Mouse (Mus musculus) v-Abl transformed pro-B cells (cell line): Measurements from ENCODE around the gene Gdpd3.

Source experiments
- in situ Hi-C, 2 experiments: fragments of 400-800 bp; cut with MboI; formaldehyde crosslinking; loops; one replicate each; pipeline ENCODE4 v1.15.1; 2025; ENCODE audit not compliant: unreplicated experiment in 2 of 2

Gdpd3 gene

DNA sequence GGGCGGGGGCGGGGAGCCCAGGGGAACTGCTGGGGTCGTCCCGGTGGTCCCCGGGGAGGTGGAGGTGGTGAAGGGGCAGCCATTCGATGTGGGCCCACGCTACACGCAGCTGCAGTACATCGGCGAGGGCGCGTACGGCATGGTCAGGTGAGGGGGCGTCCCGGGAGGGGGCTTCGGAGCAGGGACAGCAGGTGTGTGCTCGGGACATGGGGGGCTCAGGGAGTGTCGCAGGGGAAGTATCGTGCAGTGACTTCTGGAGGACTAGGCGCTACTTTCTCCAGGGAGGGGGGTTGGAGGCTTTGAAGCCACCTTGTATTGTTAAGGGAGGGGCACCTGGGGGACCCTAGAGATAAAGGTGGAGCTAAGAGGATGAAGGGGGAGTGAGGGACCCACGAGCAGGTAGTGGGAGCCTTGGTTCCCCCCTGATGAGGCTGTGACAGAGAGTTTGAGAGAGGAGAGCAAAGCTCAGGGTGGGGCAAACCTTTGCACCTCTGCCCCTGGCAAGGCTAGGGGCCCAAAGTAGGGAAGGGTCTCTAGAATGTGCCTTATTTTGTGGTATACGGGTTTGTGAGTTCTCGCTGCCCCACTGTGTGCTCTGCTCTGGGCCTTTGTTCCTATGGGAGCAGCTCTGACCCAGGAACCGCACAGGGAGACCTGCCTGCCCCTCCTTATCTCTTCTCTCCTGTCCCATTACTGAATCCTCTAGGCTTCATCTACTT lies 6.3 kb upstream of the Gdpd3 start:
- in situ Hi-C loops = loop anchor here in 1 of 2 experiments (5.0 kb wide), 1 partner anchor 58 kb away; no protein-coding TSS in a partner anchor

DNA sequence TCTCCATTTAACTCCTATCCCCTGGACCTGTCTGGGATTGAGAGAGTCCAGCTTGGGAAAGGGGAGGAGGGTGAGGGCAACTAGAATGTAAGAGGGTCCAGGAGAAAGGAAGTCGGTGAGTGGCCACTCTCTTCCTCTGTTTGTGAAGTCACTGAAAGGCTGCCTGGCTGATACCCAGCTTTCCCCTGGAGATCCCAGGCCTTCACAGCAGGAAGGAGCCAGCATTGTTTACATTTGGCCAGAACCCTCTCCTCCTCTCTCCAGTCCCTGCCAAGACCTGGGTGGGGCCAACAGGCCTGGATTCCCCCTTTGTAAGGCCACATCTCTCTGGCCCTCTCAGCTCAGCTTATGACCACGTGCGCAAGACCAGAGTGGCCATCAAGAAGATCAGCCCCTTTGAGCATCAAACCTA lies 5.7 kb upstream of the Gdpd3 start:
- in situ Hi-C loops = loop anchor here in 1 of 2 experiments (5.0 kb wide), 1 partner anchor 58 kb away; no protein-coding TSS in a partner anchor

DNA sequence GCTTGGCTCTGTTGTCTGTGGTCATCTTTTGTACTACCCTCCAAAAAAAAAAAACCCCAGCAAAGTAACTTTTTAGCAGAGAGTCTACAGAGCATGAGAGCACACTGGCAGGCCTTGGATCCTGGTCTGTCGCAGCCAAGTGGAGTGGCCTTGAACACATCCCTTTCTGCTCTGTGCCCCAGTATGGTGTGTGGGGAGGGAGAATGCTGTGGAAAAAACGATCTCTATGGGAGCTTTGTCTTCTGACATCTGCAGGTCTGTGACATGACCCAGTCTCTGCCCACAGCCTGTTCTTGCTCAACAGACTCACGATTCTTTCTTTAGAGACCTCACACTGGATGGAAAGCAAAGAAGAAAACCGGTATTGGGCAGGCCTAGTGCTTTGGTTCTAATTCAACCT lies 5.2 kb upstream of the Gdpd3 start:
- in situ Hi-C loops = loop anchor here in 1 of 2 experiments (5.0 kb wide), 1 partner anchor 59 kb away; no protein-coding TSS in a partner anchor

DNA sequence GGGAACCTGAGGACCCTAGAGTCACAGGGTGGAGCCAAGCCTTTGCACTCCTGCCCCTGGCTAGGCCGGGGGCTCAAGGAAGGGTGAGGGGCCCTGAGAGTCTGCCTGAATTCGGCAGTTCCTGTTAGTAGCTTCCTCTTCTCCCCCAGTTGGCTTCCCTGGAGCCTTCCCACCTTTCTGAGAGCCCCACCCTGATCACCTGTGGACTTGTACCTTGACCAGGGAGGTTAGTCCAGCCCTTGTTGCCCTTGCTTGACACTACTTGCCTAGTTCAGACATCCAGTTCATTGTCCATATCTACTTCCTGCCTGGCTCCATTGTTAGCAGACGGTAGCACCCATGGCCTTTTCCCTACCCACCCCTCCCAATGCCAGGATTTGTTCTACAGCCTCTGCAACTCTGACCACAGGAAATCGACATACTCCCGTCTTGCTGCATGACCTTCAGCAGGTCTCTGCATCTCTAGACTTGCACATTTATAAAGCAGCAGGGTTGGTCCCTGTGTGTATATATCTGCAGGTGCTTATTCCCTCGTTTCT lies 4.5 kb upstream of the Gdpd3 start:
- in situ Hi-C loops = loop anchor here in 1 of 2 experiments (5.0 kb wide), 1 partner anchor 59 kb away; no protein-coding TSS in a partner anchor

DNA sequence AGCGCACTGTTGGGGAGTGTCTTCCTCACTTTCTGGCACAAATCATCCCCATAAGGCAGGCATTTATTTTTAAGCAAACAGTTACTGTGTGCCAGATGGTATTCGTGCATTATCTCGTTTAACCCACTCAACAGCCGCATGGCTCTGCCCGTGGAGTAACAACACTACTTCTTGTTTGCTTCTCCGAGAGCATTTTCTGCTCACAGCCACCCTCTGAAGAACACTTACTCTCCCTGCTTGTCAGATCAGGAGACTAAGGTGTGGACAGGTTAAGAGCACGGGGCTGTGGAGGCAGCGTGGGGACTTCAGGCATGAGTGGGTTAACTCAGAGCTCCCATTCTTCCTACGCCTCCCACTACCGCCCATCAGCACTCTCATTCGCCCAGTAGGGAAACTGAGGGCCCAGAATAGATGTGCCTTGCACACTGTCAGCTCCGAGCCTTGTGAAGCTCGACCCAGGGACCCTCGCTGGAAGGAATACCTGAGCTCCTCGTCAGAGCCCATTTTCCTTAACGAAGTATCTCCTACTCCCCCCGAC lies 3.6 kb upstream of the Gdpd3 start:
- in situ Hi-C loops = loop anchor here in 1 of 2 experiments (5.0 kb wide), 1 partner anchor 60 kb away; no protein-coding TSS in a partner anchor

DNA sequence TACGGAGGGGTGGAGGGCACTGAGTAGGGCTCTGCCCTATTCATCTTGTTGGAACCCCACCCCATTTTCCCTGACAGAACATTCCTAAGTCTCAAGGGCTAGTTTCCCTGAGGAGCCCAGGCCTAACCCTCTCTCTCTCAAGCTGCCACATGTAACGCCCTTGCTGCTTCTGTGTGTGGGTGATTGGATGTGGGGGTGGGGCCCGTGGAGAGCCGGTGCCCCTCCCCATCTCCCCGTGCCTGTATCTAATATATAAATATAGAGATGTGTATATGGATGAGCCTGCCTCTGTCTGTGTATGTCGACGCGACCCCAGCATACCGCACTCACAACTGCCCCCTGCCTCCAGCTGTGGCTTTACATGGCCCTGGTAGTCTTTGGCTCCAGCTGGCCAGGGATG lies 594 bp upstream of the Gdpd3 start:
- in situ Hi-C loops = no loop called here

DNA sequence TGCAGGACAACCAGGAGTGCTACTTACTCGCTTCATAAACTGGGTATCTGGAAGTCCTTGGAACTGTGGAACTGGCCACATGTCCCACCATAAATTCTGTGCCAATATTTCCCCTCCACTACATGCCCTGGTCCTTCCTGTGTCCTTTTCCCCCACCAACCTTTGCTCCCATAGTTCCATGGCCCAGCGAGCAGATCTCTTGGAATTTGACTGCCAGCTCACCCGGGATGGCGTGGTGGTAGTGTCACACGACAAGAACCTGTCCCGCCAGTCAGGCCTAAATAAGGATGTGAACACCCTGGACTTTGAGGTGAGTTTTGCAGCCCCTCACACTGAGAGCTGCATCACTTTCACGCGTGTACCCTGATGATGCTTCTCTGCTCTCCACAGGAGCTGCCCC lies 867 bp downstream of the Gdpd3 start:
- in situ Hi-C loops = no loop called here

DNA sequence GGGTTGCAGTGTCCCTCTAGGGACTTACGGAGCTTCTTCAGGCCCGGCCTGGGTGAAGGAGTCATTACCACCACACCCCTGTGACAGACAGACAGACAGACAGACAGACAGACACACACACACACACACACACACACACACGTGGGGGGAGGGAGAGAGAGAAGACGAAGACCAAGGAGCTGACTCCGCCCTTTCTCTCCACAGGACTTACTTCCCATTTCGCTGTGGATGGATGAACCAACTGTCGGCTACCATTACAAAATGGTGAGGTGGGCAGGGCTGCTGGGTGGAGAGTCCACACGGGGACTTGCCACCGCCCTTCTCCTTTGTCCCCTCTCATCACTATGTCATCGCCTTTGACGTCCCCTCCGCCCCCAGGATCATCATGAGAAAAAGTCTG lies 4.7 kb downstream of the Gdpd3 start:
- in situ Hi-C loops = no loop called here

DNA sequence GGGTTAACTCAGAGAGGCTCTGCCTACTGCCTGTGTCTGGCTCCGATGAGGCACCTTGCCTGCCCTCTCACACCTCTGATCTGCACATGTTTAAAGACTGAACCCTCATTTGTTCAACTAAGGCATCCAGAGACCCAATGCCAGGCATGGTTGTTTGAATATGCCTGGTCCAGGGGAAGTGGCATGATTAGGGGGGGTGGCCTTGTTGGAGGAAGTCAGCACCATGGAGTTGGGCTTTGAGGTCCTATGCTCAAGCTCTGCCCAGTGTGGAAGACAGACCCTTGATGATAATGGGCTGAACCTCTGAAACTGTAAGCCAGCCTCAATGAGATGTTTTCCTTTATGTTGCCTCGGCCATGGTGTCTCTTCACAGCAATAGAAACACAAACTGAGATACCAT lies 7.2 kb downstream of the Gdpd3 start:
- in situ Hi-C loops = no loop called here

DNA sequence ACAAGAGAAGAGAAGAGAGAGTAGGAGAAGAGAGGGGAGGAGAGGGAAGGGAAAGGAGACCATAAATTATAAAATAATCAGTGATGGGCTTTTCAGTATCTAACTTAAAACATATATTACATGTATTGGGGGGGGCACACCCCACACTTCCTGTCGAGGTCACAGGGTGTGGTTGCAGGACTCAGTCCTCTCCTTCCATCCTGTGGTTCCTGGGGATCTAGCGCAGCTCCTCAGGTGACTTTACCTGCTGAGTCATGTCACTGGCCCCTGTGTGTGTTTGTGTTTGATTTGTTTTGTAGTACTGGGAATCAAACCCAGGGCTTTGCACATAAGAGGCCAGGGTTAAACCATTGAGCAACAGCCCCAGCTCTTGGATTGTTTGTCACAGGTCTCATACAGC lies 8.3 kb downstream of the Gdpd3 start:
- in situ Hi-C loops = no loop called here

DNA sequence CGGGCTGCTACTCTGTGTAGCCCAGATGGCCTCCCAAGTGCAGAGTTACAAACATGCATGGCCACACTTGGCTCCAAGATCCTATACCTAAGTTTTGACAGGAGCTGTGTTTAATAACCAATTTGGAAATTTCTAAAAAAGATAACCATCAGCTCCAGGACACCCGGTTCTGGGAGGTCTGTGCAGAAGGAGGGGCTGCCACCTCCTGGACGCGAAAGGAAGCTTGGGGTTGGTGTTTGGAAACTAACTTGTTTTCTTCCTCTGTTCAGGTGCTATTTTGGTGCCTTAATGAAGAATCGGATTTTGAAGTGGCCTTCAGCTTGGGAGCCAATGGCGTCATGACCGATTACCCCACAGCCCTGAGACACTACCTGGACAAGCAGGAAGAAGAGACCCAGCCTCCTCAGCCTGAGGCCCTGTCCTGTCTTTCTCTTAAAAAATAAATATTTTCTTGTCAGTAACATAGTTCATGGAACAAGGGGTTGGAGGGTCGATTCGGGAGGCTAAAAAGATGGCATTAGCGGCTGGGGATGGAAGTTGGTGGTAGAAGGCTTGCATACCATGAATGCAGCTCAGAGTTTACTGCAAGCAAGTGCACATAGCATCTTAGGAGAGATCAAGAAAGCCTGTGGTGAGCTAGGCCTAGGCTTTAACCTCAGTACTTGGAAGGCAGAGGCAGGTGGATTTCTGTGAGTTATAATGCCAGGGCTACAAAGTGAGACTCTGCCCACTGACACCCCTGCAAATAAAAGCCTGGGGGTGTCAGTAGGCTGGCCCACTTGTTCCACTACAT lies 9.2 kb downstream of the Gdpd3 start:
- in situ Hi-C loops = loop anchor here in 1 of 2 experiments (5.0 kb wide), 1 partner anchor 73 kb away; no protein-coding TSS in a partner anchor

DNA sequence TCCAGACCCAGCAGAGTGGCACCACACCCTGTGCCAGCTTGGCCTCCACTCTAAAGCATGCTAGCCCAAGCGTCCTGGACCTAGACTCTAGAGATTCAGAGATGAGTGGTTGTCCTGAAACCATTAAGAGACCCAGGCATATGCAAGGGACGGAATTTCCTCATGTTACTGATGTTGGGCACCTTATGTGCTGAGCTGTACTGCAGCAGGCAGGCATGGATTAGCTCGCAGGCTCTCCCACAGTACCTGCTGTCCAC lies 9.8 kb downstream of the Gdpd3 start:
- in situ Hi-C loops = loop anchor here in 1 of 2 experiments (5.0 kb wide), 1 partner anchor 74 kb away; no protein-coding TSS in a partner anchor

DNA sequence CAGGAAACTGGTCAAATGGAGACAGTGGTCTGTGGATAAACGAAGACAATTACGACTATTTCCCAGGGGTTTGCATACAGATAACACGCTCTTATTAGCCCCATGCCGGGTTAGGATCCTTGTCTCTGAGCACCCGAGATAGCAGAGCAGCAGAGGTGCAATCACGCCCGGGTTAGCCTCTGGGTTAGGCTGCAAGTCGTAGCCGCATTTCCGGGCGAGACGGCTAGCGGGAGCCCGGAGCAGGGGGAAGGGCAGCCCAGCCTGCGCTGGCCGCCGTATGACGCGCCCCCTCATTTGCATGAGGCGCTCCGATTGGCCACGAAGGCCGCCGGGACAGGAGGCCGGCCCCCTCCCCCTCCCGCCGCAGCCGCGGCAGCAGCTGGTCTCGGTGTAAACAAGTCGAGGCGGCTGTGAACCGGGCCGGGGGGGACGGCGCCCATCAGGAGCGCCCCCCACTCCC lies 10.5 kb downstream of the Gdpd3 start, which contains the start of gene Ypel3:
TSS of gene Ypel3 (plus strand) at position 358 of the 460 bp plus-strand sequence.
- in situ Hi-C loops = loop anchor here in 1 of 2 experiments (5.0 kb wide), 1 partner anchor 74 kb away; no protein-coding TSS in a partner anchor

DNA sequence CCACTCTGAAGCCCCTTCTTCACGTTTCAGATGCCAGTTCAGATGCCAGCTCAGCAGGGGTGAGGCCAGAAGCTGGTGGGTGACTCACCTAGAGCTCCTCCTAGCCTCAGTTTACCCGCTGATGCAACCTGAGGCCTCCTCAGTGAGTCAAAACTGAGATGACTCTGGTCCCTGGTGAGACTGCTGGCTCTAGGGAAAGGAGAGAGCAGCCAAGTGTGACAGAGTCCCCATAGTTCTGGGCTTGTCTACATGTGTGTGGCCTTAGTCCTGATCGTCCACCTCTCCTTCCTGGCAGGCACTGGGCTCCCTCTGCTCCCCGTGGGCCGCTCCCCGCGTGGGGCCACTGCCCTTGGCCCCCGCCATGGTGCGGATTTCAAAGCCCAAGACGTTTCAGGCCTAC lies 11.3 kb downstream of the Gdpd3 start:
- in situ Hi-C loops = loop anchor here in 1 of 2 experiments (5.0 kb wide), 1 partner anchor 75 kb away; no protein-coding TSS in a partner anchor

DNA sequence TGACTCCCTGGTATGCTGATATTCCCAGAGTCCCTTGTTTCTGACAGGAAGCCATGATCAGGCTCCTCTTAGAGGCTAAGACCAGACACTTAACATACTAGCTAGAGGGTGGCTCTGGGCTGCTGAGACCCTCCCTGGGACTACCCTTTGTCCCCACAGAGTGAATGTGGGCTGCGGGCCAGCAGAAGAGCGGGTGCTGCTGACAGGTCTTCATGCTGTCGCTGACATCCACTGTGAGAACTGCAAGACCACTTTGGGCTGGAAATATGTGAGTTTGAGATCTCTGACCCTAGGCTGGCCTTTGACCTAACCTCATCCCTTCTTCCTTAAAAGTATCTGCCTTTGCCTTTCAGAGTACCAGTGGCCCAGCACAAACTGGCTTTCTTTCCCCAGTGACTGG lies 12.0 kb downstream of the Gdpd3 start:
- in situ Hi-C loops = loop anchor here in 1 of 2 experiments (5.0 kb wide), 1 partner anchor 76 kb away; no protein-coding TSS in a partner anchor

DNA sequence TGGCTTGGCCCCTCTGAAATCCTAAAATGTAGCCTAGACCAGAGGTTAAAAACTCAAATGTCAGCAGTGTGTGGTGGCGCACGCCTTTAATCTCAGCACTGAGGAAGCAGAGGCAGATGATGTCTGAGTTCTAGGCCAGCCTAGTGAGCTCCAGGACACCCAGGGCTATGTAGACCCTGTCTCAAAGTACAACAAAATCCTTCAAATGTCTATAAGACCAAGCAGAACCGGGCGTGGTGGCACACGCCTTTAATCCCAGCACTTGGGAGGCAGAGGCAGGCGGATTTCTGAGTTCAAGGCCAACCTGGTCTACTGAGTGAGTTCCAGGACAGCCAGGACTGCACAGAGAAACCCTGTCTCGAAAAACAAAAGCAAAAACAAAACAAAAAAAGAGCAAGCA lies 13.0 kb downstream of the Gdpd3 start:
- in situ Hi-C loops = loop anchor here in 1 of 2 experiments (5.0 kb wide), 1 partner anchor 77 kb away; no protein-coding TSS in a partner anchor

DNA sequence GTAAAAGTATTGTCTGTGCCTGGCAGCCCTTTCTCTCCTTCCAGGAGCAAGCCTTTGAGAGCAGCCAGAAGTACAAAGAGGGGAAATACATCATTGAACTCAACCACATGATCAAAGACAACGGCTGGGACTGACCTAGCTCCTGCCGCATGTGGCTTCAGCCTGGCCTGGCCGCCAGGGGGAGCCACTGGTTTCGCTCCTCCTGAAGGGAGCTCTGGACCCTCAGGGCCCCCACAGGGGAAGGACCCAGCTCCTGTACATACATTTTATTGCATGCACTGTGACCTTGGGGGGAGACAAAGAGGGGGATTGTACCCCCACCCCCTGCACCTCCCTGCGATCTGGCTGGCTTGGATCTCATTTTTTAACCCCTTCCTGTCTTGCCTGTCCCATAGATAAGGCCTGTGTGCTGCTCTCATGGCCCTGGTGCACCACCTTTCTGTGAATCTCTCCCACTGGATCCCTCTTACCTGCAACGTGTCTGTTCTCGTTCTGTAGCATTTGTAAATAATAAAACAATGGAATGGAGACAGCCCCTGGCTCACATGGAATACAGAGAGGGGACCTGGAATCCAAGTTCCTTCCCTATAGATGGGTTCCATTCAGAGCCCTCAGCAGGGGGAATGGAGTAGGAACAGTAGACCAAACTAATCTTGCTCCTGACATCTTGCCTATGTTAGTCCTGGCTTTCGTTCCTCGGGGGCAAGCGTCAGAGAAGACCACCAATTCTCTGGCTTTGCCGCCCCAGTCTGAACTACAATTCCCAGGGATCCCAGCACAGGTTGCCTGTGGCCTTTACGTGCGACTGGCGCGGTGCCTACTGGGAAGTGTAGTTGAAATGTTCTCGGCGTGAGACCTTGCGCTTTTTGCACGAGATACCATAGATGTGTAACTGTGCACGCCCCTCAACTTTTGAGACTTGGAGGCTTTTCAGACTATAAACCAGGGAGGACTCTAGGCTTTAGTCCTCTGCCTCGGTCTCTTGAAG lies 14.1 kb downstream of the Gdpd3 start:
- in situ Hi-C loops = loop anchor here in 1 of 2 experiments (5.0 kb wide), 1 partner anchor 78 kb away; no protein-coding TSS in a partner anchor

DNA sequence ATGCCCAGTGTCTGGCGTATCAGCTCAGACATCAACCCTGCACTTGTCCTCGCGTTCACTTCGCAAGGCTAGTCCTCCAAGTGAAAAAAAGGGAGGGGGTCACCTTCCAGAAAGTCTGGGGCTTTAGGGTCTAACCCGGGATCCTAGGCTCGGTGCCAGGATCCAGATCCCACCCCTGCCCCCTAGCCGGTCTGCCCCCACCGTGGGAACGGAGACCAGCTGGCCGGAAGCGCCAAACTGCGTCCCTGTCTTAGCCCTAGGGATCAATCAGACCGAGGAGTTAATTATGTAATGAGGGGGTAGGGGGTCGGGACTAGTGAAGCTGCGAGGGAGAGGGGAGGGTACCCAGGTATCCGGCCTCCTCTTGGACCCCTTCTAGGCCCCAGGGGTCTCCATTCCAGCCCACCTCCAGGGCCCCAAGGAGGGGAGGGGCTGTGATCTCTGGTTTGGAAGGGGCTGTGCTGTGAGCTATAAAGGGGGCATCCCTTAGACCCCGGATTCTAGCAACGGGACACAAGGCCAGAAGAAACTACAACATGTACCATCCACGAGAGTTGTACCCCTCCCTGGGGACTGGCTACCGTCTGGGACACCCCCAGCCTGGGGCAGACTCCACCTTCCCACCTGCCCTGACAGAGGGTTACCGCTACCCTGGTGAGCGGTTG lies 15.0 kb downstream of the Gdpd3 start, which contains the start of gene Tbx6:
TSS of gene Tbx6 (plus strand) at position 513 of the 665 bp plus-strand sequence.
- in situ Hi-C loops = no loop called here
